Mouse (Mus musculus) embryo, embryonic 10.5 days (tissue): Measurements from ENCODE around the gene Cfap298.

Experiments used
- DNase-seq: peaks from one replicate; pipeline ENCODE4 v3.0.0-alpha.2; 2015; ENCODE audit warnings: low spot score

The Cfap298 gene

GRCm38 (mm10) chr16:90934687-90935328, at the start of gene Cfap298:
TSS of gene Cfap298 (minus strand) at chr16:90935114.
- DNase-seq, result peak; percentile 98

- DNase-seq, result no peak
Observed at GRCm38 (mm10) chr16:90971004-90971403, 36.1 kb upstream of the Cfap298 start.

- no peak for DNase-seq
Observed at GRCm38 (mm10) chr16:90966241-90966640, 31.3 kb upstream of the Cfap298 start.

DNA sequence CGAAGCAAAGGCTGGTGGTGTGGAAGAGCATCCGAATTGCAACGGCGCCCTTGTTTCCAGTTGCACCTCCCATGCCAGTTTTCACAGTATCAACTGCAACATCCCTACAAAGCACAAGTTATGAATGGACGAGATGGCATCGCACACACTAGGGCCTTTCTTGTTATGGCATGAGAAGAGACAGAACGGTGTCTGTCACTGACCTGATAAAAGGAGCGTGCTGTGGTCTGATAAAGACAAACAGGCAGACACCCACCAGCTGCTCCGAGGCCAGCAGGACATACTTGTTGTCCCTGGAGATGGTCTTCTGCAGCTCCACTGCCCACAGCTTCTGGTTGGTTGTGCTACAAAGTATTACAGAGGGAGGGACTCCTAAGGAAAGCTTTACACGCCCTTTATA, 29.4 kb upstream of the Cfap298 start:
- DNase-seq, result no peak

DNA sequence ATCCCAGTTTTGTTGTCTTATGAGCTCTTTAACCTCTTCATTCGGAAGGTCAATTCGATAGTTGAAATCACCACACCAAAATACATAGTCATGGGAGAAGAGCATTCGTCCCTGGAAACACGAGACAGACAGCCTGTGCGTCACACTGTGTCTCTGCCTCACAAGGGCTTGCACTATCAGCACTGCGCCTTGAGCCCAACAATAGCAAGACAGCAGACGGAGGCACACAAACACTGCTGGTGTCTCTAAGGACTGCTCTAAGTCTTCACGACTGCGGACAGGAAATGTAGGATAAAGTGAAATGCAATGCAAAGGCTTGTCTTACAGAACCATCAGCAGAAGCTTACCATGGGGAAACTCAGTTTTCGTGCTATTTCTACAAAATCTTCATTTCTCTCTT, 29.0 kb upstream of the Cfap298 start:
- DNase-seq, result no peak

- no peak for DNase-seq
Observed at GRCm38 (mm10) chr16:90963231-90963630, 28.3 kb upstream of the Cfap298 start.

GRCm38 (mm10) chr16:90958301-90959085, 23.6 kb upstream of the Cfap298 start:
- no peak for DNase-seq

DNA sequence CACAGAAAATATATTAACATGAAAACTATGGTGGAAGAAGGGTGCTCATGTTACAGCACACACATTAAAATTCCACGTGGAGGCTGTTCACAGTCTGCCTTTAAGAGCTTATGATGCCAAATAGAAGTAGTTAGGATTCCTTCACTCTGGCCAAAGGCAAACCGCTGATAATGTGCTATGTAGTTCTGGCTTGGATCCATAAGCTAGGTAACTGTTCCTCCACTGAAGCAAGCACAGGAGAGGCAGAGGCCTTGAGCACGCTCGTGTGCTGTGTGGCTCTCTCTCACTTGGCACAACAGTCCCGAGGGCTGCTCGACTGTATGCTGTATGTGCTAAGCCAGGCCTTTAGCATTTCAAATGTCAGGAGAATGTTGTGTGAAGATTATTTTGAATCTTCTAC, 20.6 kb upstream of the Cfap298 start:
- no peak for DNase-seq

GRCm38 (mm10) chr16:90953770-90954169, 18.9 kb upstream of the Cfap298 start:
- DNase-seq, result peak; percentile 6

GRCm38 (mm10) chr16:90953147-90953546, 18.2 kb upstream of the Cfap298 start:
- DNase-seq, result no peak

DNA sequence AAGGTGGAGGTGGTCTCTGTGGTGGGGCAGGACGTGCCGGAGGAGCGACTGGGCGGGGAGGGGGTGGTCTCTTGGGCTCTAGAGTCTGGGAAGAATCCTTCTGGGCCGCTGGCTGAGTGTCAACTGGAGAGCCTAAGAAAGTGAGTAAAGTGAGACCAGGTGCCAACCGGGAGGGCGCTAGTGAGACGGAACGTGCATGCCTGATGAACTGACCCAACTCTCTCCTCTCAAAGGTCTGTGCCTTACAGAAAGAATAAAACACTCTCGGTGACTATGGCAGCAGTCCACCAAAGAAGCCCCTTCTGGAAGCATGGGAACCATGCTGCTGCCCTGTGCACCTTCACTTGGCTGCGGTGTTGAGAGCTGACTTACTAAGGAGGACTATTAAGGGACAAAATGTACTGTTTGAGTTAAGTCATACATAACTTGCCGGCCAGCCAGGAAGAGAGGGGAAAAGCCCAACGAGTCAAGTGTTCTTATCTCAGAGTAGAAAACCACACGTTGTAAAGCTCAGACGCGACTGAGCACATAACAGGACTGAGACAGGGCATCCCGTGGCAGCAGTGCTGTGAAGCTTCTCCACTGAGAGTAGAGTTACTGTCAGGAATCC, 15.5 kb upstream of the Cfap298 start:
- DNase-seq, result no peak

GRCm38 (mm10) chr16:90946977-90947376, 12.1 kb upstream of the Cfap298 start:
- no peak for DNase-seq

- DNase-seq, result no peak
Observed at GRCm38 (mm10) chr16:90941246-90941645, 6.3 kb upstream of the Cfap298 start.

- peak; percentile 74 for DNase-seq
Observed at GRCm38 (mm10) chr16:90934193-90934686, 674 bp downstream of the Cfap298 start.

DNA sequence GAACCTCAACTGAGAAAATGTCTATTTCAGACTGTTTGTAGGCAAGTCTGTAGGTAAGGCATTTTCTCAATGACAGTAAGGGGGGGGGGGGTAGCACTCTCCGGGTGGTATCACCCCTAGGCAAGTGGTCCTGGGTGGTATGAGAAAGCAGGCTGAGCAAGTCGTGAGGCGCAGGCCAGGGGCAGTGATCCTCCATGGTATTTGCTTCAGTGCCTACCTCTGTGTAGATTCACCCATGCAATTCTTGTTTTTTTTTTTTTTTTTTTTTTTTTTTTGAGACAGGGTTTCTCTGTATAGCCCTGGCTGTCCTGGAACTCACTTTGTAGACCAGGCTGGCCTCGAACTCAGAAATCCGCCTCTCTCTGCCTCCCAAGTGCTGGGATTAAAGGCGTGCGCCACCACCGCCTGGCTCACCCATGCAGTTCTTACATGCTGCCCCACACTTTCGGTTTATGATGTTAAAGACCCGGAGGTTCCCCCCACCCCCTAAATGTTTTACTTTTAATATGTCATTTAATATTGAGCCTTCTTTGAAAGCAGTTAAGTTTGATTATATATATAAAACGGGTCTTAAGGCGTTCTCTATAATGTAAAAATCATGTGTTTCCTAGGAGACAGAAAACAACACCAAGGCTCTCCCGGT, 1.3 kb downstream of the Cfap298 start:
- no peak for DNase-seq

- DNase-seq, result no peak
Observed at GRCm38 (mm10) chr16:90927446-90927845, 7.5 kb downstream of the Cfap298 start.

DNA sequence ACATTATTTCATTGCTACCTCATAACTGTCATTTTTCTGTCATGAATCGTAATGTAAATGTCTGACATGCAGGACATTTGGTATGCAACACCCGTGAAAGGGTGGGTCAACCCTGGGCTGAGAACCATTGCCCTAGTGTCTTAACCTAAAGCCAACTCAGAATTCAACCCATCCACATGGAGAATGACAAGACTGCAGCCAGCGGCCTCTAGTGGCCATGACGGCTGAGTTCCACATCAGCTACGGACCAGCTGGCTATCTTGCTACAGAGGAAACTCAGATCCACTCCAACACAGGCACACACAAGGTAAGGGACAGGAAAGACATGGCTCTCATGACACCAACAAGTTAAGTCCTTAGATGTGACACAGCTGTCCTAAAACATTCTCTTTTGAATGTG, 9.5 kb downstream of the Cfap298 start:
- DNase-seq, result peak; percentile 83

DNA sequence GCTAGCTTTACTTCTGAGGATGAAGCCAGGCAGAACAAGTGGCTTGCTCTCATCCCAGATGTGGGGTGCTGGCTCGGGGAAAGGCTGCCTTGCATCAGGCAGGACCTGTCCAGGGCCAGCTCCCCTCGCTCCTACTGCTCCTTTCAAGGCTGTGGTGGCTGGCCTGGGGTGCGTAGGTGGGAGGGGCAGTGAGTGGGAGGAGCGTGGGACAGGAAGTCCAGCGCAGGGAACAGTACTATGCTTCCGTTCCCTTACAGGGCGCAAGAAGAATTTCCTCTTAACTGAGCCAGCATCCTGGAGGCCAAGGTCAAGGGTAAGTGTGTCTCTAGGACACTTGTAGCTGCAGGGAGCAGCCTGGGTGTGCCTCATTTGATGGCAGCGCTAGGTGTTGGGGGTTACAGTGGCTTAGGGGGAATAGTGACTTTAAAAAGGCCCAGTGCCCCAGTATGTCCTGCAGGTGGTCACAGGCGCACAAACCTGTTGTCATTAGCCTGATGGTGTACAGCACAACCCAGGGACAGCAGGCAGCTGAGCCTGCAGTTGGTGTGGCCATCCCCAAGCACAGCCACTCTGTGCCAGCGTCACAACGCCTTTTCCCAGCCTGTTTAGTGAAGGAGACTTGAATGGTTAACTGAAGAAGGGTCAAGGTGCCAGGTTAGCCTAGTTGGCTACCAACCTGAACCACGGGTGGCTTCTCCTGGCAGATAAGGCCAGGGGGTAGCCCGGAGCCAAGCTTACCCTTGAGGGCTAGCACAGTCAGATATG, 10.1 kb downstream of the Cfap298 start:
- no peak for DNase-seq

- DNase-seq, result peak; percentile 14
Observed at GRCm38 (mm10) chr16:90921471-90922159, 13.3 kb downstream of the Cfap298 start.

DNA sequence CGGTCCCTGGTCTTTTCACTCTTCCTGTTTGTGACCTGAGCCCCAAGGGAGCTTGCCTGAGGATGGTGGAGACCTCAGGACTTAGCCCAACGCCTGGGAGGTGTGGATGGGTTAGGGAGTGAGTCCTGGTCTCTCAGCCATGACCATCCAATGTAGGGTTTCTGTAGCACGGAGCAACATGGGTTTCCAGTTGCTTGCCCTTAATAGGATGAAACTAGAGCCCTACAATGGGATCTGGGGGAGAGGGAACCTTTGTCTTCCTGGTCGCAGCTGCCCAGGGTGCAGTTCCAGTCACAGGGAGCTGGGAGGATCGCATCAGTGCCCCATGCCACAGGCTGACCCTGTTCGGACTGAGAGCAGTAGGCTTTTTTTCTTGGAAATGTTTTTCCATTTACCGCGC, 17.8 kb downstream of the Cfap298 start:
- DNase-seq, result no peak

- peak; percentile 58 for DNase-seq
Observed at GRCm38 (mm10) chr16:90916040-90916481, 18.9 kb downstream of the Cfap298 start.
